Mouse (Mus musculus) cerebral cortex, adult 2 months (tissue): ENCODE data around the gene Gm20683.

Source experiments
- WGBS: fragments of 180-500 bp; shearing (Covaris S2); methylation state at CpG from one replicate; pipeline ENCODE4 v1.1.7; 2018; 5-methylcytosine and 5-hydroxymethylcytosine counted together

Gene Gm20683

DNA sequence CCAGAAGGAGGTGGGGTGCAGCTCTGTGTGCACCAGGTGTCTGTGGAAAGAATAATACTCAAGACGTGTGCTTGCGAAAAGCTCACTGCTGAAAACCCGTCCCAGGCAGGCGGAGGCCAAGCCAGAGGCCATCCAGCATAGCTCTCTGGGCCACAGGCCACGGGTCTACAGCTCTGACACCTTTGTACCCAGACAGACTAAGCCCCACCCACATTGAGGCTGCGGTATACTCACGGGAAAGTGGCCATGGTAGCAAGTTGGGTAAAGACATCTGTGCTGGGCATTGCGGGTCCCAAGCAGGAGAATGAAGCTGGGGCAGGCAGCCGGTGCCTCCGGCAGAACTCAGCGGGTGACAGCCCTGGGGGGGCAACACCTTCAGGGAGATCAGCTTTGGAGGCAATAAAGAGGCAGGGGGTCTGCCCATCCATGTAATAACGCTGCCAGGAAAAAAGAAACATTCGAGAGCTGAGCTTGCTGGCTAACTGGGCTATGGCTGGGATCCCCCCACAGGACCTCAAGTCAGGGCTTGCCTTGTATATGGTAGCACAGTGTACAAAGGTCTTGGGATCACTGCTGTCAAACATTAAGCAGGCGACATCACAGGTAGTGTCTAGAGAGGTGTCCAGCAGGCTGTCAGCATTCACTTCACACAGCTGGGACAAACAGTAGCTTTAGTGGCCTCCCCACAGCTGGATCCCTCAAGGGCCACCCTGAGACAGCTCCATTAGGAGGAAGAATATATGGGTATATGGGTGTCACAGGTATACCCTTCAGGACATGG, 1.9 kb downstream of the Gm20683 start:
- 77% methylated on average over 14 of the region's 14 CpGs for WGBS

DNA sequence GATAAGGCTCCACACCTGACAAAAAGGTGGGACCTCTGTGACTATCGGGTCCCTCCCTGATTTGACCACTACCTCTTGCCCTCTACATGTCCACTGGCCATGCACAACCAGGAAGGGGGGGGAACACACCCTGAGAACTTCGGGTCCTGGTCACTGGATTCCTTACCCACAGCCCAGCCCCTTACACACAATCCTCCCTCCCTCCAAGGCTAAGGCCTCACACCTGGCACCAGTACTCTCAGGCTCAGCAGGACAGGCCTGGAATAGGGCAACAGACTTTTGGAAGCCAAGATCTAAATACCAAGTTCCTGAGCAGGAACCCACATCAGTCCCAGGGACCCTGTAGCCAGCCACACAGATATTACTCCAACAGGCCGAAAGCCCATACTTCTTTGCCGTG, 2.7 kb downstream of the Gm20683 start:
- 84% methylated on average over 4 of the region's 4 CpGs for WGBS

DNA sequence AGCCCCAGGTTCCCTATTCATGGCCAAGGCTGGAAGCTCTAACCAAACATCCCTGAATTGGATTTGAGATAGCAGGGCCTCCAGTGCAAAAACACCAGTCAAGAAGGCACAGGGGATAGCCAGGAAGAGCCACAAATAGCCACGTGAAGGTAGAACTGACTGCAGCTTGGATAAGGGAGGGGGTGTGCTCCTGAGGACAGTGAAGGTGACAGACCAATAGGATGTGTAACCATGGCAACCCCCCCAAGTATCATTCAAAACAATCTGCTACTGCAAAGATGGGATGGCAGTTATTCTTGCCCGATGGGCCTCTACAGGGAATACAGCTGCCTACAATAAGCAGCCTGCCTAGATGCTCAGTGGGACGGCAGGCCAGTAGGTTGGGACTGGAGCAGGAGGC, 4.0 kb downstream of the Gm20683 start:
- 22% methylated on average over 3 of the region's 3 CpGs for WGBS

- 3% methylated on average over 29 of the region's 29 CpGs for WGBS
Observed at GRCm38 (mm10) chr17:25837076-25837410, 4.5 kb downstream of the Gm20683 start, which contains the start of gene Rhbdl1. Rhbdl1 (minus strand) TSS chr17:25837295.

DNA sequence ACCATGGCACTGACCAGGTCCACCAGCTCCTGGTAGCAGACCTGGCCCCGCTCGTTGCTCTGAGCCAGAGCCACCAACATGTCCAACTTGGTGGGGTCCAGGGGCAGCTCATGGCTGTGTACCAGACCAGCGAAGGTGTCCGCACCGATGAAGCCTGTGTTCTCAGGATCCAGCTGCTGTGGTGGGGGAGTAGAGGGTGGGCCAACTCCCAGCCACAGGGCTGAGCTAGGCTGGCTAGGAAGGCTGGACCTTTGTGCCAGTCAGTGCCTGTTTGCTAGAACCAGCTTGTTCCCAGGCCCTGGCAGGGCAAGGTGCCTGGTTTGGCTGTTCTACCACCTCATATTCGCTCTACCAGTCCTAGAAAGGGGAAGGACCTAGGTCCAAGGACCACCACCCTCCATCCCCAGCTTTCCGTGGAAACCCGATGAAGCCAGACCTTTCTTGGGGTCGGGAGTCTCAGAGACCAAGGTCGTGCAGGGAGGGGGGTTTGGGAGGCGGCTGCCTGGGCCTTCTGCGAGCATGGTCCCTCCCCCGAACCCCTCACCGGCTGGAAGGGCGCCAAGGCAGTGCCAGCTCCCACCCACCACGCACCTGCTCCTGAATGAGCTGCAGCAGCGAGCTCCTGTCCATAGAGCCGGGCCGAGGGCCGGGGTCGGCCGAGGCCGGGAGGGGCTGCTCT, 5.0 kb downstream of the Gm20683 start:
- 11% methylated on average over 23 of the region's 23 CpGs for WGBS

GRCm38 (mm10) chr17:25835816-25836215, 5.7 kb downstream of the Gm20683 start:
- WGBS, result 94% methylated on average over 16 of the region's 16 CpGs

DNA sequence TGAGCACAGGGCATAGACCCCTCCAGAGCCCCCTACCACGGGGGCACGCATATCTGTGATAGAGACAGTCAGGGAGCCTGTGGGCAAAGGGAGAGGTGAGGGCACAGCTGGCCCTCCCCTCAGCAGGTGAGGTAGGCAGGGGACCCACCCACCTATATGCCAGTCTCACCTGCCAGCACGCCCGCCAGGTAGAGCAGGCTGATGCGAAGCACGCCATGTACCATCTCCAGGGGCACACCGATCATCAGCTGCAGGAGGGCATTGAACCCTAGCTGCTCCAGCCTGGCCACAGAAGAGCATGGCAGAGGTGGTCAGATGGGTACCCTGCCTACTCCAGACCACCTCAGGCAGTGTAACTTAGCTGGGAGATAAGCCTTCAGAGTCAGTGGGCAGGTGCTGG, 6.3 kb downstream of the Gm20683 start:
- 91% methylated on average over 7 of the region's 7 CpGs for WGBS

- 74% methylated on average over 12 of the region's 12 CpGs for WGBS
Observed at GRCm38 (mm10) chr17:25834595-25835222, 6.9 kb downstream of the Gm20683 start.

DNA sequence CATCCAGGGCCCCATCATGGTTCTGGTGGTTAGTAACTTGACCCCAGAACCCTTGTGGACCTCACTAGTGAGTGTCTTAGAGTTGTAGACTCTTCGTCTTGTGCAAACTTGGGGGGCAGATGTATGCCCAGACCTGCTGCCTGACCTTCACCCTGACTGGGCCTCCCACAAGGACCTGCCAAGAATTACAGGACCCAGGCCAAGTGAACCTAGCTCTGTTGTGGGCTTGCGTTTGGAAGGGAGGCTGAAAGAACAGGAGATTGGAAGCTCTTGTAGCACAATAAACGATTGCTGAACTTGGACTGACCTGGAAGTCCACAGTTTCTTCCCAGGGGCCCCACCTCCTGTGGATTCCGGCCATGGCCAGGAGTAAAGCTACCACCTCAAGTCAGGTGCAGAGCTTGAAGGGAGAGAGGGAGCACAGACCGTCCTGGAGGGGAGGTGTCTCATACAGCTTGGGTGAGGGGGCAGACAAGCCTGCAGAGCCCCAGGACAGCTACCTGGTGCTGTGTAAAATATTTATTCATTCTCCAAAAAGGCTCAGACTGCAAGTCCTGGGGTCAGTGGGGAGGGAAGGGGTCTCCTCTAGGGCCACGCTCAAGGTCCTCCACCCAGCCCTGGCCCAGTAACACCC, 7.5 kb downstream of the Gm20683 start:
- 25% methylated on average over 6 of the region's 6 CpGs for WGBS

- 1% methylated on average over 24 of the region's 24 CpGs for WGBS
Observed at GRCm38 (mm10) chr17:25833291-25833663, 8.3 kb downstream of the Gm20683 start, which contains the start of gene Stub1. Stub1 (minus strand) TSS chr17:25833404.

GRCm38 (mm10) chr17:25832436-25833290, 8.9 kb downstream of the Gm20683 start:
- WGBS, result under 1% methylated on average over 77 of the region's 77 CpGs

- WGBS, result 41% methylated on average over 21 of the region's 21 CpGs
Observed at GRCm38 (mm10) chr17:25831451-25832281, 9.9 kb downstream of the Gm20683 start.

DNA sequence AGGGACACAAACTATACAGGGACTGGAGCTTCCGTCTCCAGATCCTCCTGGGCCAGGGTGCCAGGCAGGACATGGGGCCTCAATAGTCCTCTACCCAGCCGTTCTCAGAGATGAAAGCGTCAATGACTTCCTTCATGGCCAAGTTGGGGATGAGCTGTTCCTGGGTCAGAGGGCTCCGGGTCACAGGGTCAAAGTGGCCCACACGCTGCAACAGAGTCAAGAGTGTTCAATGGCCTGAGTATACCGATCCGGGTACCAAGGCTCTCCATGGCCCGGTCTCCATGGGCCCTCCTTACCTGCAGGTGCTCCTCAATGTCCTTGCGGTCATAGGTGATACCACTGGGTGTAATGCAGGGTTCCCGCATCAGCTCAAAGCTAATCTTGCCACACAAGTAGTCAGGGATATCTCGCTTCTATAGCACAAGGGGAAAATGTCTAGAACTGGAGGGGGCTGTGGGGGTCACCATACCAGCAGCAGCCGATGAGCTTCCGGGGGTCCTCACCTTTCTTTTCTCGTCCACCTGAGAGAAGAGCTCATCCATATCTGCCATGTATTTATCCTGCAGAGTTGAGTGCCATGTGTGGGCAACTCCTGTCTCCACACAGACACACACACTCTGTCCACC, 10.6 kb downstream of the Gm20683 start:
- 83% methylated on average over 14 of the region's 14 CpGs for WGBS

DNA sequence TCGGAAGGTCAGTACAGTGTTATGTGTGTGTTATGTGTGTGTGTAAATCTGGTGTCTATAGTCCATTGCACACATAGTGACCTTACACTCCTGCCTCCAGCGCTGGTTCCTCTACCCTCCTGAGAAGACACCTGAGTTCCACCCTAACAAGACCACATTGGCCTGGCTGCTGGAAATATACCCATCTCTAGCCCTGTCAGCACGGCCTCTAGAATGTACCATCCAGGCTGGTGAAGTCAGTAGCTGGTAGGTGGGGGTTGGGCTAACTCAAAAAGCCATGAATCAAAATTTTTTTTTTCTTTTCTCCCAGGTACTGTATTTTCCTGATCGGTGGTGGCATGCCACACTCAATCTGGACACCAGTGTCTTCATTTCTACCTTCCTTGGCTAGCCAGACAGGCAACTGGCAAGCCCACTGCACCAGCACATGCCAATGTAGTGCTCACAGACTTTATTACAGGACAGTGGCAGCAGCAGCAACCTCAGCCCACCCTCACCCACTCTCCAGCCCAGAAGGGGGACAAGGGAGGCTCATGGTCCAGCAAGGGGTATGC, 11.3 kb downstream of the Gm20683 start:
- WGBS, result 68% methylated on average over 4 of the region's 4 CpGs

DNA sequence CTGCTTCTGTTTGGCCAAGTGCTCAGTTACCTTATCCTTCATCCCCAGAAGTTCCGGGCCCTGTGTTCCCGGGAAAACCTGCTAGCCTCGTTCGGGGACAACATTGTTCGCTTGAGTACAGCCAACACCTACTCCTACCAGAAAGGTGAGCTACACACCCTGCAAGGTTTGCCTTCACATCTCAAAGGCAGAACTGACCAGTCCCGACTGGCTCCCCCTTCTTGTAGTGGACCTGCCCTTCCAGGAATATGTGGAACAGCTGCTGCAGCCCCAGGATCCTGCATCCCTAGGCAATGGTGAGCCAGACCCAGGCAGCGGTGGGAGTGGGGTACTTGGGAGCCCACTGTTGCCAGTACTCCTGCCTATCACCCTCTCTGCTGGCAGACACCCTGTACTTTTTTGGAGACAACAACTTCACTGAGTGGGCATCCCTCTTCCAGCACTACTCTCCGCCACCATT, 12.0 kb downstream of the Gm20683 start:
- WGBS, result 21% methylated on average over 8 of the region's 8 CpGs

- under 1% methylated on average over 32 of the region's 32 CpGs for WGBS
Observed at GRCm38 (mm10) chr17:25828712-25829557, 12.6 kb downstream of the Gm20683 start, which contains the start of gene Jmjd8. Jmjd8 (plus strand) TSS chr17:25828867.

DNA sequence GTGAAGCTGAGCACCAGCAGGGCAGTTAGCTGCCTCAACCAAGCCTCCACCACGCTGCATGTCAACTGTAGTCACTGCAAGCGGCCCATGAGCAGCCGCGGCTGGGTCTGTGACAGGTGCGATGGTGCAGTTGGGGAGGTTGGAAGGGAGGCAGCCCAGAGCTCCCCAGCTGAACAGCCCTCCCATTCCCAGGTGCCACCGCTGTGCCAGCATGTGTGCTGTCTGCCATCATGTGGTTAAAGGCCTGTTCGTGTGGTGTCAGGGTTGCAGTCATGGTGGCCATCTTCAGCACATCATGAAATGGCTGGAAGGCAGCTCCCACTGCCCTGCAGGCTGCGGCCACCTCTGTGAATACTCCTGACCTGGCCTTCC, 13.4 kb downstream of the Gm20683 start:
- WGBS, result 77% methylated on average over 8 of the region's 8 CpGs

GRCm38 (mm10) chr17:25827546-25828222, 13.9 kb downstream of the Gm20683 start:
- WGBS, result 87% methylated on average over 22 of the region's 22 CpGs
